In genomic region chr11:72689551-72690510, GRCm38 (mm10) we compare ENCODE assay signal across 8 mouse cellular contexts. TPM values are rescaled to one million over a fixed set of nuclear protein-coding genes. Genes with fewer than 3 reads are reported as not detected.
DNase-seq lines count a peak whose midpoint lies in the region; ATAC-seq and TF ChIP-seq lines count a peak whose summit lies in the region.

Ankfy1 (plus strand) TSS chr11:72690006.

- peak; percentile 94 for ATAC-seq in Patski
- ATAC-seq in hindbrain, embryonic 13.5 days (ENCODE audit: low FRiP score) = peak; percentile 97

- peaks cover 38% of the 10 kb centered on the region for H3K4me1 ChIP-seq in hindbrain, embryonic 13.5 days (replicated peaks)

- CTCF ChIA-PET in Patski (lab: Charles Lee) = no interaction called here

- H3K4me3 ChIP-seq in hindbrain, embryonic 13.5 days = peak within 1 kb of the TSS; percentile 69

- TF ChIP-seq CTCF in Patski (IDR thresholded peaks at IDR 0.05) = no peak

- peaks cover 13% of the 10 kb centered on the region for H3K36me3 ChIP-seq in hindbrain, embryonic 13.5 days

- peak within 1 kb of the TSS; percentile 87 for H3K4me2 ChIP-seq in hindbrain, embryonic 13.5 days

- WGBS in hindbrain, embryonic 13.5 days = under 1% methylated on average over 56 of the region's 56 CpGs

- no peaks in the 10 kb centered on the region for H3K9me3 ChIP-seq in hindbrain, embryonic 13.5 days

- peak within 1 kb of the TSS; percentile 94 for H3K27ac ChIP-seq in hindbrain, embryonic 13.5 days

- POLR2A ChIA-PET in Patski (lab: Charles Lee) = interaction anchor here (0.8 to 1.2 kb wide), 2 partner anchors 11 to 104 kb away, joined by 3 read pairs; no protein-coding TSS in a partner anchor

- peak within 1 kb of the TSS; percentile 88 for H3K9ac ChIP-seq in hindbrain, embryonic 13.5 days

- peak; percentile 66 for DNase-seq in Patski (ENCODE audit: low read depth, low spot score)
- peak; percentile 95 to 96 for DNase-seq in cerebellum, postnatal 14 days
- DNase-seq in frontal cortex, postnatal 14 days (ENCODE audit: low spot score in 2 of 2) = peak; percentile 93 to 96
- DNase-seq in layer of hippocampus, postnatal 25 days (ENCODE audit: extremely low spot score in 1 of 2, low spot score in 1 of 2) = peak; percentile 91 to 93
- peak; percentile 98 for DNase-seq in lung, postnatal 25 days (ENCODE audit: low spot score)
- peak; percentile 97 for DNase-seq in retina, embryonic 14.5 days (ENCODE audit: low spot score)
- DNase-seq in thymus, postnatal 4 days = peak; percentile 99

- no peaks in the 10 kb centered on the region for H3K27me3 ChIP-seq in Patski
- H3K27me3 ChIP-seq in hindbrain, embryonic 13.5 days = no peaks in the 10 kb centered on the region

- in situ Hi-C loops in Patski (cut with MboI; ENCODE audit: low pct_unique_long_range_greater_than_20kb) = no loop called here

RNA-seq across cellular contexts. Expression of gene Ankfy1, which starts in this region (rescaled TPM):
- polyA plus RNA-seq in Patski (2021) = 42.8 TPM
- 22.7 and 24.9 TPM in 2 replicates for polyA plus RNA-seq in hindbrain, embryonic 13.5 days (2015; fragmentation: Nextera tagmentation; extraction: Ambion mirVana)
- total RNA-seq in layer of hippocampus, postnatal 25 days (2021) = 10 to 100 TPM; 31.3 to 35.9 TPM

Comparison
In these comparisons a context has a peak if more than half of its experiments do, and no peak if none do; other contexts are left out.
1. Peak in every context shown above with its lines: DNase-seq, ATAC-seq, H3K4me3 ChIP-seq and H3K27ac ChIP-seq.